Mouse (Mus musculus) ovary, postnatal 14 days (tissue): ENCODE data around the gene Abhd16a.

Source experiments
- DNase-seq: peaks from one replicate; pipeline ENCODE4 v3.0.0; 2022; ENCODE audit warnings: low spot score

Abhd16a gene

DNA sequence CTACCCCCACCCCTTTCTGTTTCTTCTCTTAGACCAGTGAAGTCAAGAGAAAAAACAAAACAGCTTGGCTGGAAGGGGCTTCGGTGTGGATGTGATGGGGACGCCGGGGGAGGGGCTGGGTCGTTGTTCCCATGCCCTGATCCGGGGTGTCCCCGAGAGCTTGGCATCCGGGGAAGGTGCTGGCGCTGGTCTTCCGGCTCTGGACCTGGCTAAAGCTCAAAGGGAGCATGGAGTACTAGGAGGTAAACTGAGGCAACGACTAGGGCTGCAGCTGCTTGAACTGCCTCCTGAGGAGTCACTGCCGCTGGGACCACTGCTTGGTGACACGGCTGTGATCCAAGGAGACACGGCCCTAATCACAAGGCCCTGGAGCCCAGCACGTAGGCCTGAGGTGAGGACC is 29.0 kb upstream of the Abhd16a start:
- no peak for DNase-seq

DNA sequence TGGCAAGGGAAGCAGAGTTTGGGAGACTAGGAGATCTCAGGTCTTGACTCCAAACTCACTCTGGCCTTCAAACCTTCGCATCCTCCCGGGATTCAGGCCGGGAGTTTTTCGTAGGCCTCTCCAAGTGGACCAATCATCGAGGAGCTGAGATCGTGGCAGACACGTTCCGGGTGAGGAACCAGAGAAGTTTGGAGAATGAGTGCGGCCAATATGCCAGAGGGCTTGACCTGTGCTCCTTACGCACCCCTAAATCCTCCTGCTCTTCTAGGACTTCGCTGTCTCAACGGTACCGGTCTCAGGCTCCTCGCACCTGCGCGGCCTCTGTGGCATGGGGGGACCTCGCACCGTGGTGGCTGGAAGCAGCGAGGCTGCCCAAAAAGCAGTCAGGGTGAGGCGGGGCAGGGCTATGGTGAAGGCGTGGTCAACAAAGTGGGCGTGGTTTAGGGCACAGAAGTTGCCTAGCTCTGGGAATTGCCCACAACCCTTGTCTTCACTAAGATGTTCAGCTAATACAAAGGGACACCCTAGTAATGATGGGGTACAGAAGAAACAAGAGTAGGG is 28.2 kb upstream of the Abhd16a start:
- no peak for DNase-seq

DNA sequence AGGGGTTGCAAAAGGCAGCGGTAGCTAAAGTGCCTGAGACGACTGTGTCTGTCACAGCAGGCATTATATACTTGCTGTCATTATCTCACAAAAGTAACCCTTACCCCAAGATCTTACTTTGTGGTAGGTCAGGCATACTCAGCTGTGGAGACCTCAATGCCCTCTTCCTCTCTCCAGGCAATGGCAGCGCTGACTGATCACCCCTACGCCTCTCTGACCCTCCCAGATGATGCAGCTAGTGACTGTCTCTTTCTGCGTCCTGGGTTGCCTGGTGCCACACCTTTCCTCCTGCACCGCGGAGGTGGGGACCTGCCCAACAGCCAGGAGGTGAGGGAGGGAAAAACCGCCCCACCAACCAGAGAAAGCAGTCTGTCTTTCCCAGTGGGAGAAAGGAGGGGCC is 27.8 kb upstream of the Abhd16a start:
- no peak for DNase-seq

DNA sequence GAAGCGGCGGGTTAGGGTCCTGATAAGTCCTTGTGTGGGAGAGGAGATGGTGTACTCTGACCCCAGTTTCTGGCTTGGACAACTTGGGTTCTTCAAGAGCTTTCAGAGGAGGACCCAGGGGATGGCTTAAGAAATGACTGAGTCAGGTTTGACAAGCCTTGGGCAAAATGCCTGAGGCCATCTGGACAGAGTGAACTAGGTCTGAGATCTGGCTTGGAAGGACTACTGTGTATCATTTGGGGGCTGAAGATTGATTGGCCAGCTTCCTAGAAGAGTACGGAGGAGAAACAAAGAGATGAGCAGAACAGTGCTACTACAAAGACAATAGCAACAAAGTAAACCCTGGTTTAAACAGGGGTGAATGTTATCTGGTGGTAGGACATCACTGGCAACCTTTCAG is 25.6 kb upstream of the Abhd16a start:
- DNase-seq: no peak

DNA sequence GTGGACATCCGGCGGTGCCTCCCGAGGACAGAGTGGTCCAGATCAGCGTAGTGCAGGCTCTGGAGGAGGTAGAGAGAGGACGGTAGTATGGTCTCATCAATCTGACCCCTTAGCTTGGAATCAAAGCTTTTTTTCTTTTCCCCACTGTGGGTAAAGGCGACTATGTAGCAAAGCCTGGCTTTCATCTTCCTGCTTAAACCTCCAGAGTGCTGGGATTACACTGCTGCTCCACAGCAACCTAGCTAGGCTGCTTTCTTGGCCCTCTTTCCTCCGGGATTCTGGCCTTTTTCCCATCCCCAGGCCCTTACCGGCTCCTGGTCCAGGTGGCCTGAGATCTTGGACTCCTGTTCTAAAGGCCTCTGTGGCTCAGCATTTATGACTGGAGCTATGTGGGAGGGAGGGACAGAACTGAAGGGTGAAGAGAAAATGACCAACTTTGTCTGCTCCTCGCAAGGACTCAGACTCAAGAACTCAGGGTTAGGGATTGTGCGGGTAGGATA is 24.6 kb upstream of the Abhd16a start:
- DNase-seq: no peak

DNA sequence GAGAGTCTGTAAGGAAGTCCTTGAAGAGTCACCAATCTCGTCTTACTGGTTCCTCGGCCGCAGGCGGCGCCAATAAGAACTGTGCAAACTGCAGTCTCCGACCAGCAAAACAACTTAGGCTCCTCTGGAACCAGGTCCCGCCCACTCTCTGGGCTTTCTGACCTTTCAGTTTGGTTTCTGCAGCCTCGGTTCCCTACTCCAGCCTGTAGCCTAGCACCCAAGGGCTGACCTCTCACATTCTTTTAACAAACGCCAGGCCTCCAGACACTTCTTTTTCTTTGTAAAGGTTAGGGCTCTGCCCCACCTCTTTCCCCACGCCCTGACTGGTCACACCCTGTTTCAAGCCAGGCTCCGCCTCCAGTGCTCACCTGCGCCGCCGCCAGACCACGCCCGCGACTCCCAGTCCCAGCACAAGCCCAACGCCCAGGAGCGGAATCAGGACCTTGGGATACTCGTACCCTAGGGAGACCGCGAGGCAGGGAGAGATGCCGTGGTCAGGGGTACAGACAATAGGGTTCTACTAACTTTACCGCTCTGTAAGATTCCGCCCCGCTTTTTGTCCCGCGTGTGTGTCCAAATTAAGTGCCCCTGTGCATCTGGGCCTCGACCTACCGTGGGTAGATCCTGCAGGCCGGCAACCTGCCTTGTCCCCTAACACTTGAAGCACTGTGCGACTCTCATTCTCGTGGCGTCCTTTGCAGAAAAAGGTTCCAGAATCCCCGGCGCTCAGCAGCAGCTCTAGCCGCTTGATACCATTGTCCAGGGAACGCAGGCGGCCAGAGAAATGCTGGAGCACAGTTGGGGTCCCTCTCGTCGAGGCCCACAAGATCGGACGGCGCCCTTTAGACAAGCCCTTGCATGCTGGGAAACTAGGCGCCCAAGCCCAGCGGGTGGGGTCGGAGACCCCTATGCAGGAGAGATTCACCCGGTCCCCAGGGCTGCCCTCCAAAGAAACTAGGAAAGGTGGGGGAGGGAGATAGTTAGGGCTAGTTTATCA is 23.8 kb upstream of the Abhd16a start, which contains the start of gene Ly6g6c:
TSS of gene Ly6g6c (plus strand) at position 438 of the 997 bp plus-strand sequence.
- DNase-seq: no peak

DNA sequence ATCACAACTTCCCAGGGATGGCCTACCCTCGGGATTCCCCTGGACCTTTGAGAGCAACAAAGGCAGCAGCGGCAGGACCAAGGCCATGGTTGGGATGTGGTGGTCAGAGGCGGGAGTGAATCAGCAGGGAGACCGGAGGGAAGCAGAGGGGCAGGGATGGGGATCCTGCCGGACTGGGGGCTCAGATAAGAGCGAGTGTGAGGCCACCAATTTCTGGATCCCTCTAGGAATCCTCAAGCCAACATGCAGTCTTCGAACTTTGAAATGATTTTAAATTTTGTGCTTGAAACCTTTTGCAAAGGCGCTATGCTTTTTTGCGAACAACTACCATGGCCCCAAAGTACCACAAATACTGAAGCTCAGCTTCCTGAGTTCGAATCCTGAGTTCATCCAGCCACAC is 23.0 kb upstream of the Abhd16a start, which contains the start of gene Mpig6b:
TSS of gene Mpig6b (minus strand) at position 101 of the 400 bp plus-strand sequence.
- DNase-seq: no peak

DNA sequence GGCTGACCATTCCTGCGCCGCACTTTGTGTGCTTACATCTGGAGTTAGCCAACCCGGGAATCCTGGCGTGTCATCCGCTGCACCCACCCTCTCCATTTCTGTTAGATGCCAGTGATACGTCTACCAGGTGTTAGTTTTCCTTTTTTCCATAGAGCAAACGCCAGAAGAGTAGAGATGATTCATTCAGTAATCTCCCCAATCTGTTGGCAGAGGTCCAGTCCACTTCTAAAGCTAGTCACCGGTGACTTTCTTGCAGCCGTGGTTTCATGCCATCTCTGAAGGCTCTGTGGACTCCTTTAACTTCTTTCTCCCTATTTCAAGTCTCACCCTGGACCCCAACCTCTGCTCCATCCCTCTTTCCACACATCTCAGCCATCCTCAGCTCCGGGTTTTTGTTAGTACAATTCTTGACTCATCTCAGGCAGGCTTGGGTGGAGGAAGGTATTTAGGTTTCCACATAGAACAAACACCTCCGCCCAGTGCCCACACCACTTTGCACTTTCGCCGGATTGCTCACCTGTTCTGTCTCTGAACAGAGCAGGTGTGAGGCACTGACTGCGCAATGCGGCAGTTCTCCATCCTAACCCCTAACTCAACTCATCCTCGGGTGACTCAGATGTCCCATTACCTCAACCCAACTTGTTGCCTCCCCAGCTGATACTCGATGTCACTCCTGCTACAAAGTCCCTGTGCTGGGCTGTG is 20.7 kb upstream of the Abhd16a start:
- DNase-seq: no peak

DNA sequence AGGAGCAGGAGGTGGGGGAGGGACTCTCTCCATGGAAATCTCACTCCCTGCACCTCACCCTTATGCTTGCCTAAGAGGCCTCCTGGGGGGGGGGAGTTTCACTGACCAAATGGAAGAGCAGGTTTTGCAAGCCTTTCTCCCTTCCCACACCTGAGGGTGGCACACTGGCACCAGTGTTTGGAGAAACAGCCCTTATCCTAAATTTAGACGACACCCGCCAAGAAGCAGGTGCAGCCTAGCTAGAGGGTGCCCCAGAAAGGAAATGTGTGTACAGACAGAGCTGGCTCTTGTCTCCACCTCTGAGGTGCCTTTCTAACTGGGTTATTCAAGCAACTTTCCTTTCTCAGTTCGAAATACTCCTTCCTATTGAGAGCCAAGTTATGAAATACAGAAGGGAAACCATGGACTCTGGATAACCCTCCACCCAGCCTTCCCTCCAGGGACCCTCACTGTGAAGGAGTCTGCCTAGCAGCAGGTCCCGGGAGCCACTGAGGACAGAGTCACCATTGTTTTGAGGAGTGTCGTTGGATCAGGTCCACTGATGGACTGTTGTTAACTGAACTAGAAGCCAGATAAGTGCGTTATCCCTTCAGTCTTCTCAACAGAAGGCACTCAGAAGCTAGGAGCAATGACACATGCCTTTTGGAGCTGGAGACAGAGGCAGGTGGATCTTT is 18.4 kb upstream of the Abhd16a start:
- no peak for DNase-seq

DNA sequence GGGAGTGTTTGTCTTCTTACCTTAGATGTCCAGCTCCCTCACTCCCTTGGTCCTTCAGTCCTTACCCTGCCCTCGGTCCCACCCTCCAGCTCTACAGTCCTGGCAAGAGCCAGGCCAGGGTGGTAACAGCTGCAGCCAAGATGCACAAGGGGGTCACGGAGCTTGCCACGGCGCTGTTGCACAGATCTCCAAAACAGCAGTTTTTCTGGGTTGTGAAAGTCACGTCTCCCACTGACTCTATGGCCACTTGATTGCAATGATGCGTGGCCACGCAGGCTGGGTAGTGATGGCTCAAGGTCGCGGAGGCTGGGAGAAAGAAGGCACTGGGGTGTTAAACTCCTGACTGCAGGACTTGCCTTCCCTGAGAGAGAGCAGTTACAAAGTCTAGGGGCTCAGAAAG is 17.6 kb upstream of the Abhd16a start:
- no peak for DNase-seq

DNA sequence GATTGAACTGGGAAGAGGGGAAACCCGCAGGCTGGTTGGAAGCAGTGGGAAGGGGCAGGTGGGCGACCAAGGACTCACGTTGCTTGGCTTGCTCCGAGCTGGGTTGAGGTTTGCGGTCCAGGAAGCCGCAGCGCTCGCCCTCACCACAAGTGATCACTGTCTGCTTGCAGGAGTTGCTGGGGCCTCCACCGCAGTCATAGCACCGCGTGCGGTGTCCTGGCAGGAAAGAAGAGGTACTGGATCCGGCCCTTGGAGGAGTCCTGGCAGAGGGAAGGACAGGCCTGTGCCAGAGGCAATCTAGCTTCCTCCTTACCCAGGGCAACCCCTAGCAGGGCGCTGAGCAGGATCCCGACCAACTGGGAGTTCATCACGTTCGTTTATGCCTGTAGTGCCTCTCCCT is 15.0 kb upstream of the Abhd16a start:
- no peak for DNase-seq

DNA sequence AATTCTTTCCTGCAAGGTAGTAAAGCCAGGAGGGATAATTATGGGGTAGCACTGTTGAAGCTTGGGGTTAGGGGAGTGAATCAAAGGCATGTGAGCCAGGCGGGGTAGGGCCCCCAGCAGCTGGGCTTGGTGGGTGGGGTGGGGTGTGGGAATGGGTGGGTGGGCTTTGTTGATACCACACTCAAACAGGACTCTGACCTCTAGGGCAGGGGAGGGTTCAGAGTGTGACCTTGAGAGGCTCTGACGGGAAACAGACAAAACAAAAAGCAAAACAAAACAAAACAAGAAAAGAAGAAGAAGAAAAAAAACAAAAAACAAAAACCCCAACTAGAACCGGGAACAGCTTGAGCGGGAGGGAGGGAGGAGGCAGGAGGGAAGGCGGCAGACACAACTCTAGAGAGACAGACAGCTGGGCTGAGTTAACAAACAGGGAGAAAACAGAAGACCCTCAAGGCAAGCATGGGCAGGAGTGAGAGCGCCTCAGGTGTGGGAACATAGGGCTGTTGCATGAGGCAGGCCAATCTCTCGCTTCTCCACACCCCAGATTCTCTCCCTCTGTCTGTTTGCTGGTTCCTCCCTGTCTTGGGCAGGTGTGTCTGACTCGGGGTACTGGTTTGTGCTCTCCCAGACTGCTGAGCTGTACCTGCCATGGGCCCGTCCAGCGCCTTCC is 12.4 kb upstream of the Abhd16a start, which contains the start of gene Ly6g6e:
TSS of gene Ly6g6e (plus strand) at position 396 of the 670 bp plus-strand sequence.
- DNase-seq: no peak

DNA sequence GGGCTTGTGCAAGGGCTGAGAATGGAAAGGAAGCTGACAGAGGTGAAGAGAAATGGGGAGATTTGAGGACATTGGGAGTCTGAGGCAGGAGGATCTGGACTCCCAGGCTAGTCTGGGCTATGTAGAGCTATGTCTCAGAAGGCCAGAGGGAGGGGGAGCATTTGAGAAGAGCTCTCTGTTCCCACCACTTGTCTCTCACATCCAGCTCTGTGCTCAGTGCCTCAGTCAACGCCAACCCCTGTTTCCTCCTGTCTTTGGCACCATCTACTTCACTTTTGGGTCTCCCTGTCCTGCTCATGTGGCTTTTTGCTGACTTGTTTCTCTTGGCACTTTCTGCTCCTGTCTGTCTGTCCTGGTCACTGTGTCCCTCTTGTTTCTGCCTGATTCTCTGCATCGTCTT is 11.8 kb upstream of the Abhd16a start:
- no peak for DNase-seq

DNA sequence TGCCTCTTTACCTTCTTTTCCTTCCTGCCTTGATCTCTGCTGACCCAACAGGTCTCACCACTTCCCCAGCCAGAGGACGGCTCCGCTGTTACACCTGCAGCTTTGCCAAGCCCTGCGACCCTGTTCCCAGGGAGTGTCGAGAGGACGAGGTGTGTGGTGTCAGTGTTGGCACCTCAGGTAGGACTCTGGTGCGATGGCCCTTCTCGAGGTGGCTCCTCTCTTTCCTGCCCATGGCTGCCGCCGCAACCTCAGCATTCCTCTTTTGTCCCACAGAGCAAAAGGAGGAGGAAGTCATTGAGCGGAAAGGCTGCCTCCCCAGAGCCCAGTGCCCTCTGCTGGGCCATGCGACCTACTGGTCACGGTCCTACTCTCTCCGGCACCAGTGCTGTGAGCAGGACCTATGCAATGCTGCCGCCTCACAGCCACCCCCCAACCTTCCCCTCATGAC is 11.3 kb upstream of the Abhd16a start, which contains the start of gene Ly6g6d:
TSS of gene Ly6g6d (minus strand) at position 280 of the 448 bp plus-strand sequence.
- DNase-seq: no peak

DNA sequence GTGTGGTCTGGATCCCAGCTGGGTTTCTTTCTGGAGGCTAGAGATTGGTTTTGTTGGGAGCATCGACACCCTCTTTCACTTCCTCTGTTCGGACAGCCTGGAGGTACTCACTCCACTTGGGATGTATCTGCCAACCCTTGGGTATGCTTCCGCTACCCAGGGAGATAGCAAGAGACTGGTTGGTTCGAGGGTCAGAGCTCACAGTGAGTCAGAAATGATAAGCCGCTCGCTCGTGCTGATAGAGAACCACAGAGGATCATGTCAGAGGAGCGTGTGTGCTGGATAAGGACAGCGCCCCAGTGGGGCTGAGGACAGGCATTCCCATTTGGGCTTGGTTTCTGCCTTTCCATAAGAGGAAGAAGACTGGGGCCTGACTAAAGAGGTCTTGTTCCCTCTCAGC is 9.3 kb upstream of the Abhd16a start:
- no peak for DNase-seq

DNA sequence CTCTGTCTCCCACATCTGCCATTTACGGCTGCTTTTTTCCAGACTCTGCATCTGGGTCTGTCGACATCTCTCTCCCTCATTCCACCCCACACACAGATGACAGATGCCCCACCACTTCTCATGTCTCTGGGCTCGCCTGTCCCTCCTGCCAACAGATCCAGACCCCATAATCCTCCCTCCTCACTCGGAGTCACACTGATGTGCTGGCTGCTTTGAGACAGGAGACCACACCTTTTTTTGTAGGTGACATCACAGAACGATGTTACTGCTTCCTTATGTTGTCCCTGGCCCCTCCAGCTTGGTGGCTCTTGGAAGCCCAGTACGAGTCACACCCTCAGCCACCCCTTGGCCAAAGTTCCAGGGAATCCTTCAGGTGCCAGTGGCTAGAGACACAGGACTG is 8.8 kb upstream of the Abhd16a start:
- DNase-seq: no peak

DNA sequence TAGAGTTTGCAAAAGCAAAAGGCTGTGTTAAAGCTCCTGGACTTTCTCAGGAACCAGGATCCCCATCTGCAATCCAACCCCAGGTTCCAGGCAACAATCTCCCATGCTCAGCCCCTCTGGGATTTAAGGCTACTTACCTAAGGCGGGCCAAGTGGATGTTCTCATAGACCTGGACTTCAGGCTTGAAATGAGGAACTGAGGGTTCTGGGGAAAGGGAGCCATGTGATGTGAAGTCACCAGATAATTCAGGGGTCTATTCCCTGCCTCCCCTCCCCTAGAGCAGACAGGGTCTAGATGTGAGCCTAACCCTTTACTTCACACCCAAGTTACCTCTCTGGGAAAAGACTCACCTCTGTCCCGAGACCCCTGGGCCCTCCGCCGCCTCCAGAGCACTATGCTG is 8.4 kb upstream of the Abhd16a start:
- no peak for DNase-seq

DNA sequence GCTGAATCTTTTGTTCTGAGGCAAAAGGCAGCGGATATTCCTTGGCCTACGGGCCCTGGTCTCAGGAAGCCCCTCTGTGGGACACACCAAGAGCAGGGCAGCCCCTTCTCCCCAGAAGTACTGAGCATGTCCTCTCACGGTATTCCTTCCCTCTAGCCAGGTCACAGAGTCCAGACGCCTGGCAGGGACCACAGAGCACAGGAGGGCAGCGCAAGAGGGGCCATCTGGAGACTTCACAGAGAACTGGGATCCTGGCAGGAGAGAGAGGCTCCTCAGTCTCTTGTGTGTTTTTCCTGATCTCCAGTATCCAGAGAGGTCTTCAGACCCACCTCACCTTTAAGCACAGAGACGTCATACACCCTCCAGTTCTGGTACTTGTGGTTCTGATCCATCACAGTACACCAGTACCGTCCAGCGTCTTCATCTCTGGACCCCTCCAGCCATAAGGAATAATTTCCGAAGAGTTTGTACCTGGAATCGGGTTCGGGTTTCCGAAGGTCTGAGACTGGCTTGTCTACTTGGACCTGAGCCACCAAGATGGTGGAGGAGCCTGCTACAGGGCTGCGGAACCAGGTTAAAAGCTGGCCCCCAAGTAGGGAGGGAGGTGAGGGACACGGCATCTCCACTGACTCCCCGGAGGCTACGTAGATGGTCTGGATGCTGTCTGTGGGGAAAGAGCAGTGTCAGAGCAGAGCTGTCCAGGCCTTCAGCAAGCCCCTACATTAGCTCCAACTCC is 6.1 kb upstream of the Abhd16a start:
- no peak for DNase-seq

DNA sequence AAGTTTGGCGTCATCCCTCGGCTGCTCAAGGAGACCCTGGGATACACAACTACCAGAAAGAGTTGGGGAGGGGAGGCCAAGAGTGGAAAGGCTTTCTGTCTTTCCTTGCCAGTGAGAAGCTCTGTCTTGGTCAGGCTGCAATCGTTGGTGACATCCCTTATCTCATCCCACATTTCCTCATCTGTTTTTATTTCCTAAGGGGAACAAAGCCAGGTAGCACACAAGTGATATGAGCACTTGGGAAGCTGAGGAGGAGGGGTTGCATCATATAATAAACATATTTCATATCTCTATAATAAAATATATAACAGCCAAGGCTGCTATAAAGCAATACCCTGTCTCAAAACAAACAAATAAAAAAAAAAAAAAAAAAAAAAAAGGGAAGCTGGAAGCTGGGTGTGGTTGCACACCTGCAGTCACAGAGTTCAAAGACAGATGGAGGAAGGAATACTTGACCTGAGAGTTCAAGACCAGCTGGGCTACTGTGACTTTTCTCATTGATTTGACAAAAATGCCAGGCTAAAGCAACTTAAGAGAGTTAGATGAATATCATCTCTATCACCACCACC is 5.0 kb upstream of the Abhd16a start:
- DNase-seq: no peak

DNA sequence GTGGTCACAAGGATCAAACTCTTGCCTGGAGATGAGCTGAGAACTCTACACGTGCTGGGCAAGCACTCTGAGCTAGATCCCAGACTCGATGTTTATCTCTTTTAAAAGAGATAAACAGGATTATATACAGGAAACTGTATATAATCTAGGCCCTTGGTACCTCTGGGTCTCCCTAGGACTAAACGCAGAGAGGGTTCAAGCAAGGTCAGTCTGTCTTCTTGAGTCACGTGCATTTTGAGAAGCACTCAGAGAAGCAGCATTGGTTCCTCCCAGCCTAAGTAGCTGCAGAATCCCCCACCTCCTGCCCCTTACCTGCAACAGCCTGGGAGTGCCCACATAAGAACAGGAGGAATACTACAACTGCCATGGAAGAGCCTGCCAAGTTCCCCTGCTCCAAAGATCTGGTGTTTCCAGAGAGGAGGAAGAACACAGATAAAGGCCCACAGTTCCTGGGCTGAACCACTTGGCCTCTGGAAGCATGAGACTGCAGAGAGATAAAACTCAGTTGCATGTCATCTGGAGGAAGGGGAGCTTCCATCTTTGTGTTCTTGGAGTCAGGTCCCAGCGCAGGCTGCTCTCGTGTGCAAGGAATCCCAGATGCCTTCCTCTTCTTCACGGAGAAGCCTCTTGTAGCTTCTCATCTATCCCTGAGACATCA is 3.7 kb upstream of the Abhd16a start, which contains the start of gene Ly6g6f:
TSS of gene Ly6g6f (minus strand) at position 403 of the 658 bp plus-strand sequence.
- DNase-seq: no peak
